Mouse (Mus musculus) cerebellum, adult (tissue): Measurements from ENCODE around the gene Mrpl42.

Experiments
- ATAC-seq: cut with Nextera tagmentation; 2 replicates; pipeline ENCODE4 v1.9.2; 2017; ENCODE audit warnings: mild to moderate bottlenecking, moderate library complexity, mixed read lengths; ENCODE audit not compliant: insufficient number of reproducible peaks, low FRiP score, low TSS enrichment

The Mrpl42 gene

GRCm38 (mm10) chr10:95517656-95518055 lies 15.9 kb upstream of the Mrpl42 start:
- no peak for ATAC-seq

GRCm38 (mm10) chr10:95515293-95515931 lies 13.7 kb upstream of the Mrpl42 start:
- peak; percentile 51 for ATAC-seq

- peak; percentile 94 for ATAC-seq
Measured at GRCm38 (mm10) chr10:95514656-95515292, 13.0 kb upstream of the Mrpl42 start, which contains the start of gene Ube2n. Gene Ube2n, plus strand, starts transcription at chr10:95515145.

GRCm38 (mm10) chr10:95513768-95514556 lies 12.2 kb upstream of the Mrpl42 start:
- peak; percentile 5; the same call in 1 of the 2 replicates for ATAC-seq

- no peak for ATAC-seq
Measured at GRCm38 (mm10) chr10:95512635-95513034, 10.9 kb upstream of the Mrpl42 start.

GRCm38 (mm10) chr10:95509263-95509662 lies 7.5 kb upstream of the Mrpl42 start:
- ATAC-seq: no peak

GRCm38 (mm10) chr10:95508793-95509192 lies 7.1 kb upstream of the Mrpl42 start:
- no peak for ATAC-seq

GRCm38 (mm10) chr10:95508126-95508525 lies 6.4 kb upstream of the Mrpl42 start:
- no peak for ATAC-seq

GRCm38 (mm10) chr10:95504341-95504740 lies 2.6 kb upstream of the Mrpl42 start:
- ATAC-seq: no peak

- ATAC-seq: no peak
Measured at GRCm38 (mm10) chr10:95503443-95504235, 1.9 kb upstream of the Mrpl42 start.

GRCm38 (mm10) chr10:95501033-95501432 lies 707 bp downstream of the Mrpl42 start:
- ATAC-seq: no peak

GRCm38 (mm10) chr10:95494268-95494667 lies 7.5 kb downstream of the Mrpl42 start:
- no peak for ATAC-seq

- no peak for ATAC-seq
Measured at GRCm38 (mm10) chr10:95489653-95490052, 12.1 kb downstream of the Mrpl42 start.

- no peak for ATAC-seq
Measured at GRCm38 (mm10) chr10:95477516-95477915, 24.2 kb downstream of the Mrpl42 start.

GRCm38 (mm10) chr10:95475923-95476322 lies 25.8 kb downstream of the Mrpl42 start:
- peak; percentile 75 for ATAC-seq

GRCm38 (mm10) chr10:95471889-95472547 lies 29.7 kb downstream of the Mrpl42 start:
- no peak for ATAC-seq

- no peak for ATAC-seq
Measured at GRCm38 (mm10) chr10:95471186-95471585, 30.6 kb downstream of the Mrpl42 start.

- no peak for ATAC-seq
Measured at GRCm38 (mm10) chr10:95468894-95469293, 32.8 kb downstream of the Mrpl42 start.

- ATAC-seq: no peak
Measured at GRCm38 (mm10) chr10:95465485-95465896, 36.2 kb downstream of the Mrpl42 start.

- no peak for ATAC-seq
Measured at GRCm38 (mm10) chr10:95464527-95464926, 37.2 kb downstream of the Mrpl42 start.
